14 mouse cellular contexts compared by ENCODE assay signal in the genomic region with DNA sequence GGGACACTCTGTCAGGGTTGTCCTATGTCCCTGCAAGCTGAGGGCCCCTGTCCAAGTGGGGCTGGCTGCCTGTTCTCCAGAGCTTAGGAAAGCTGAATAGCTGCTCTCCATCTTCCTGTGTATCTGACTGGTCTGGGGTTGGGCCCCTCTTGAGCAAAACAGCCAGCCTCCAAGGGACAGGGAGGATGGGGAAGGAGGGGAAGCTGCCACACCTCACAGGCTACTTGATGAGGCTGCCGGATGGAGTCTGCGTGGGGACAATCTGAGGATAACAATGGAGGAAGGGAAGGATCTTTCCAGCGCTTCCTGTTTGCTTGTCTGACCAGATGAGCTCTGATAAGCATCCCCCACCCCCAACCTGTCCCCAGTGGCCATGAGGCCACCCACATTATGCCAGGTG. TPM values are rescaled to one million over a fixed set of nuclear protein-coding genes. Genes with fewer than 3 reads are reported as not detected.
A peak's percentile ranks its signal among the peaks of the same experiment; 100 is the strongest.
DNase-seq lines count a peak whose midpoint lies in the region; ATAC-seq lines count a peak whose summit lies in the region.
"Had no signal": no experiment of that assay in that cellular context is flagged by ENCODE, and none has a peak within 500 bp of the region (broad histone marks: within the 10 kb centered on the region; RNA-seq: fewer than 3 reads in every experiment).

No protein-coding gene starts in this region.

- H3K4me2 ChIP-seq in heart, embryonic 14.5 days (ENCODE audit: low read length): no peak overlapping the region
- H3K4me2 ChIP-seq: limb, embryonic 12.5 days; liver, embryonic 15.5 days had no signal

- ATAC-seq in heart, embryonic 14.5 days (ENCODE audit: insufficient number of reproducible peaks, insufficient read depth, low FRiP score, low read depth): peak; percentile 57; the same call in 1 of the 2 replicates
- ATAC-seq: intestine, embryonic 16.5 days had no signal

- intact Hi-C loops in heart, postnatal 36 days (cut with DNase I): loop anchor here (1.0 to 2.0 kb wide), 3 partner anchors 21 to 54 kb away; no protein-coding TSS in a partner anchor

- H3K27ac ChIP-seq in heart, embryonic 14.5 days (replicated peaks in 1 of 2; ENCODE audit: control insufficient read depth in 1 of 2, insufficient read depth in 1 of 2, low read depth in 2 of 2, low read length in 2 of 2): no peak overlapping the region
- H3K27ac ChIP-seq: limb, embryonic 12.5 days; liver, embryonic 15.5 days had no signal

- DNase-seq in kidney, postnatal 10 days: peak; percentile 29
- DNase-seq in kidney, adult 9 months: no peak
- peak; percentile 20 to 41 for DNase-seq in heart, postnatal 36 days
- peak; percentile 30 for DNase-seq in lung, postnatal 36 days
- no peak for DNase-seq in yolk sac, embryonic 10.5 days (ENCODE audit: low spot score)
- no peak for DNase-seq in cerebellum, adult 11-12 months
- DNase-seq: cerebellum, postnatal 36 days; right cerebral cortex, postnatal 25 days; thymus, postnatal 14 days had no signal

- H3K9me3 ChIP-seq in heart, embryonic 14.5 days (ENCODE audit: control insufficient read depth, low read length): no peaks in the 10 kb centered on the region
- H3K9me3 ChIP-seq: limb, embryonic 12.5 days; liver, embryonic 15.5 days had no signal

- no peak overlapping the region for H3K4me3 ChIP-seq in heart, embryonic 14.5 days (ENCODE audit: control insufficient read depth in 1 of 2, insufficient read depth in 1 of 2, low read depth in 1 of 2, low read length in 2 of 2)
- H3K4me3 ChIP-seq: limb, embryonic 12.5 days; liver, embryonic 15.5 days; myocyte had no signal

- WGBS in heart, embryonic 14.5 days: 37% methylated on average over 3 of the region's 3 CpGs

- no peaks in the 10 kb centered on the region for H3K36me3 ChIP-seq in heart, embryonic 14.5 days (ENCODE audit: control insufficient read depth, insufficient read depth, low read length)
- H3K36me3 ChIP-seq: limb, embryonic 12.5 days; liver, embryonic 15.5 days had no signal

- H3K4me1 ChIP-seq in heart, embryonic 14.5 days (ENCODE audit: control insufficient read depth in 2 of 2, insufficient read depth in 2 of 2, low read length in 2 of 2): peaks cover 8 to 17% of the 10 kb centered on the region in 2 experiments
- H3K4me1 ChIP-seq: liver, embryonic 15.5 days had no signal

- no peak overlapping the region for H3K9ac ChIP-seq in heart, embryonic 14.5 days (ENCODE audit: low read length)
- H3K9ac ChIP-seq: limb, embryonic 12.5 days; liver, embryonic 15.5 days had no signal

- no peaks in the 10 kb centered on the region for H3K27me3 ChIP-seq in heart, embryonic 14.5 days (ENCODE audit: control insufficient read depth, insufficient read depth, low read length)
- H3K27me3 ChIP-seq: limb, embryonic 12.5 days; liver, embryonic 15.5 days had no signal

RNA-seq across cellular contexts. Expression of a gene that starts 57.1 kb away (rescaled TPM):
- polyA plus RNA-seq in heart, embryonic 14.5 days (2014; fragmentation: Nextera tagmentation; extraction: Ambion mirVana): 48.7 and 63.7 TPM in 2 replicates
- total RNA-seq in heart, postnatal 36 days (2021): 10 to 100 TPM; 30.6 to 35.2 TPM

Comparison
In these comparisons a context has a peak if more than half of its experiments do, and no peak if none do; other contexts are left out.
1. DNase-seq: peak in kidney, postnatal 10 days (single experiment), heart, postnatal 36 days (2 of 2) and lung, postnatal 36 days (single experiment); none in kidney, adult 9 months (single experiment), yolk sac, embryonic 10.5 days (single experiment) and cerebellum, adult 11-12 months (single experiment).